ENCODE assay signal across 9 mouse cellular contexts in the genomic region with DNA sequence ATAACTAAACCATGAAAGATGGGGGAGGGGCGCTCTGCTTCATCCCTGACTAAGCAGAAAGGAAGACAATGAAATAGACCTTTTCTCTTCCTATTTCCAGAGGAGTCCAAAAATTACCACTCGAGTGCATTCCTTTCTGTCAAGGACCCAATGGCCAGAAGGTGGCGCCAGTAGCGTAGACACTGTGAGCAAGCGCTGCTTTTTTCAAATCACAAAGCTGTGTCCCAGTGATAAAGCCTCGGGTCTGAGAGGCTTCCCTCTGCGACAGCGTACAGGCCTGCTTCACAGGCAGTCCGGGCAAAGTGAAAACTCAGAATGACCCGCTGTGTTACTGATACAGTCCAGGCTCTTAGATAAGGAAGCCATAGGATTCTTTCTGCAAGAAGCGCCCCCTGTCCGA. TPM values are rescaled to one million over a fixed set of nuclear protein-coding genes. Genes with fewer than 3 reads are reported as not detected.
A peak's percentile ranks its signal among the peaks of the same experiment; 100 is the strongest.
DNase-seq lines count a peak whose midpoint lies in the region; ATAC-seq and TF ChIP-seq lines count a peak whose summit lies in the region.
"Had no signal": no experiment of that assay in that cellular context is flagged by ENCODE, and none has a peak within 500 bp of the region (broad histone marks: within the 10 kb centered on the region; RNA-seq: fewer than 3 reads in every experiment).

No protein-coding gene starts in this region.

- peak overlapping the region; percentile 44 for H3K4me2 ChIP-seq in forebrain, embryonic 14.5 days (ENCODE audit: low read length)
- H3K4me2 ChIP-seq in lung, embryonic 14.5 days: peak overlapping the region; percentile 42

- peak overlapping the region; percentile 10; the same call in 1 of the 2 replicates for H3K4me3 ChIP-seq in forebrain, embryonic 14.5 days (ENCODE audit: low read depth, low read length)
- H3K4me3 ChIP-seq in layer of hippocampus, adult 2 months: no peak overlapping the region
- H3K4me3 ChIP-seq in lung, embryonic 14.5 days (ENCODE audit: low read depth, low read length): no peak overlapping the region
- H3K4me3 ChIP-seq: myocyte had no signal

- H3K9ac ChIP-seq in forebrain, embryonic 14.5 days (ENCODE audit: low read length): 0 out of 2 replicates have a peak overlapping the region, but pooled peaks have one; percentile 26
- no peak overlapping the region for H3K9ac ChIP-seq in lung, embryonic 14.5 days

- H3K27ac ChIP-seq in forebrain, embryonic 14.5 days (ENCODE audit: low read depth, low read length): no peak overlapping the region
- 0 out of 2 replicates have a peak overlapping the region, but pooled peaks have one; percentile 1 for H3K27ac ChIP-seq in layer of hippocampus, adult 2 months
- no peak overlapping the region for H3K27ac ChIP-seq in lung, embryonic 14.5 days (ENCODE audit: low read depth)

- intact Hi-C loops in heart, postnatal 36 days (cut with DNase I): no loop called here

- no peaks in the 10 kb centered on the region for H3K4me1 ChIP-seq in forebrain, embryonic 14.5 days (ENCODE audit: control insufficient read depth, insufficient read depth, low read length)
- H3K4me1 ChIP-seq in lung, embryonic 14.5 days (ENCODE audit: insufficient read depth): peaks cover 5% of the 10 kb centered on the region; the same call in 1 of the 2 replicates

- peak; percentile 86 for DNase-seq in ES-CJ7 (ENCODE audit: low read depth, low spot score)
- peak; percentile 91 for DNase-seq in forebrain, embryonic 14.5 days (ENCODE audit: low spot score)
- peak; percentile 58 to 79 for DNase-seq in heart, postnatal 36 days
- peak; percentile 71 to 81 for DNase-seq in layer of hippocampus, adult 2 months (ENCODE audit: low spot score in 2 of 2)
- peak; percentile 96 for DNase-seq in lung, embryonic 14.5 days
- DNase-seq in ovary, postnatal 14 days (ENCODE audit: low spot score): peak; percentile 70
- peak; percentile 74 for DNase-seq in thymus, postnatal 14 days

- ATAC-seq in cerebellum, adult (ENCODE audit: insufficient number of reproducible peaks, low FRiP score, low TSS enrichment): peak; percentile 79
- ATAC-seq in forebrain, embryonic 14.5 days: peak; percentile 68; the same call in 1 of the 2 replicates
- peak; percentile 51 for ATAC-seq in lung, embryonic 14.5 days (ENCODE audit: insufficient read depth)

- no peaks in the 10 kb centered on the region for H3K27me3 ChIP-seq in forebrain, embryonic 14.5 days (replicated peaks; ENCODE audit: control insufficient read depth, insufficient read depth, low read length)
- H3K27me3 ChIP-seq in lung, embryonic 14.5 days (ENCODE audit: insufficient read depth, low read length): no peaks in the 10 kb centered on the region

- H3K36me3 ChIP-seq in forebrain, embryonic 14.5 days (ENCODE audit: control insufficient read depth, insufficient read depth, low read length): no peaks in the 10 kb centered on the region
- H3K36me3 ChIP-seq in lung, embryonic 14.5 days (ENCODE audit: insufficient read depth): no peaks in the 10 kb centered on the region

- peak; percentile 93 for TF ChIP-seq CTCF in layer of hippocampus, adult 2 months (conservative IDR thresholded peaks at IDR 0.05)
- peak; percentile 84 for TF ChIP-seq CTCF in lung, embryonic 14.5 days (IDR thresholded peaks at IDR 0.05; ENCODE audit: low read depth)

- 4% methylated on average over 12 of the region's 12 CpGs for WGBS in forebrain, embryonic 14.5 days
- 4% methylated on average over 12 of the region's 12 CpGs for WGBS in lung, embryonic 14.5 days

- H3K9me3 ChIP-seq in forebrain, embryonic 14.5 days (replicated peaks; ENCODE audit: control insufficient read depth, low read length): no peaks in the 10 kb centered on the region
- H3K9me3 ChIP-seq in lung, embryonic 14.5 days (ENCODE audit: low read depth, low read length): no peaks in the 10 kb centered on the region

RNA-seq across cellular contexts. Expression of a gene that starts 28.2 kb away (rescaled TPM):
- polyA plus RNA-seq in forebrain, embryonic 14.5 days (2014; fragmentation: Nextera tagmentation; extraction: Ambion mirVana): not detected in 2 replicates
- not detected for total RNA-seq in heart, postnatal 36 days (2021)
- 1 to 10 TPM; 1.1 to 1.4 TPM for total RNA-seq in layer of hippocampus, adult 2 months (2021)
- polyA plus RNA-seq in lung, embryonic 14.5 days (2014; fragmentation: Nextera tagmentation; extraction: Ambion mirVana): 4.9 and 5.8 TPM in 2 replicates
- polyA plus RNA-seq: myocyte had no signal

RNA-seq across cellular contexts. Expression of a gene that starts 45.2 kb away (rescaled TPM):
- 81.9 and 97.3 TPM in 2 replicates for polyA plus RNA-seq in forebrain, embryonic 14.5 days (2014; fragmentation: Nextera tagmentation; extraction: Ambion mirVana)
- total RNA-seq in heart, postnatal 36 days (2021): 100 to 1,000 TPM; 239 to 279 TPM
- 10 to 100 TPM; 48.2 to 55.2 TPM for total RNA-seq in layer of hippocampus, adult 2 months (2021)
- 89.8 and 94.7 TPM in 2 replicates for polyA plus RNA-seq in lung, embryonic 14.5 days (2014; fragmentation: Nextera tagmentation; extraction: Ambion mirVana)

Comparison
In these comparisons a context has a peak if more than half of its experiments do, and no peak if none do; other contexts are left out.
1. RNA of a gene that starts 45.2 kb away (total RNA-seq): 239 to 279 TPM in heart, postnatal 36 days; 48.2 to 55.2 TPM in layer of hippocampus, adult 2 months; every median in the first group is over 4 times any median in the second.
2. Peak in every context shown above with its lines, with median percentiles within 50 percentile points of each other: DNase-seq and ATAC-seq.